ENCODE assay signal across 10 mouse cellular contexts in genomic region chr7:16995345-16995744, GRCm38 (mm10). TPM values are rescaled to one million over a fixed set of nuclear protein-coding genes. Genes with fewer than 3 reads are reported as not detected.
DNase-seq lines count a peak whose midpoint lies in the region; ATAC-seq lines count a peak whose summit lies in the region.
"Had no signal": no experiment of that assay in that cellular context is flagged by ENCODE, and none has a peak within 500 bp of the region (broad histone marks: within the 10 kb centered on the region; RNA-seq: fewer than 3 reads in every experiment).

No protein-coding gene starts in this region.

- H3K4me3 ChIP-seq in kidney, embryonic 15.5 days (replicated peaks), result peak overlapping the region; percentile 65
- peak overlapping the region; percentile 69 for H3K4me3 ChIP-seq in forebrain, embryonic 10.5 days
- peak overlapping the region; percentile 74 for H3K4me3 ChIP-seq in intestine, embryonic 16.5 days (ENCODE audit: low read length)
- H3K4me3 ChIP-seq in midbrain, embryonic 16.5 days (ENCODE audit: low read depth, low read length), result peak overlapping the region; percentile 31; the same call in 1 of the 2 replicates

- WGBS in kidney, embryonic 15.5 days, result 81% methylated on average over 4 of the region's 4 CpGs
- 99% methylated on average over 4 of the region's 4 CpGs for WGBS in forebrain, embryonic 10.5 days
- WGBS in intestine, embryonic 16.5 days, result 79% methylated on average over 4 of the region's 4 CpGs
- 87% methylated on average over 4 of the region's 4 CpGs for WGBS in midbrain, embryonic 16.5 days

- peak overlapping the region; percentile 77 for H3K9ac ChIP-seq in kidney, embryonic 15.5 days
- H3K9ac ChIP-seq in intestine, embryonic 16.5 days (ENCODE audit: low read depth, low read length), result peak overlapping the region; percentile 85
- H3K9ac ChIP-seq in midbrain, embryonic 16.5 days (ENCODE audit: low read depth, low read length), result 0 out of 2 replicates have a peak overlapping the region, but pooled peaks have one; percentile 28

- no peaks in the 10 kb centered on the region for H3K9me3 ChIP-seq in kidney, embryonic 15.5 days (replicated peaks)
- H3K9me3 ChIP-seq in forebrain, embryonic 10.5 days, result no peaks in the 10 kb centered on the region
- H3K9me3 ChIP-seq in intestine, embryonic 16.5 days (ENCODE audit: control insufficient read depth, low read length), result no peaks in the 10 kb centered on the region
- H3K9me3 ChIP-seq in midbrain, embryonic 16.5 days (replicated peaks; ENCODE audit: control insufficient read depth, low read length, poor library complexity, severe bottlenecking), result no peaks in the 10 kb centered on the region

- H3K27me3 ChIP-seq in kidney, embryonic 15.5 days, result no peaks in the 10 kb centered on the region
- no peaks in the 10 kb centered on the region for H3K27me3 ChIP-seq in forebrain, embryonic 10.5 days (ENCODE audit: poor library complexity, severe bottlenecking)
- no peaks in the 10 kb centered on the region for H3K27me3 ChIP-seq in intestine, embryonic 16.5 days (replicated peaks; ENCODE audit: control insufficient read depth, insufficient read depth, low read length)
- no peaks in the 10 kb centered on the region for H3K27me3 ChIP-seq in midbrain, embryonic 16.5 days (ENCODE audit: control insufficient read depth, insufficient read depth, low read depth, low read length)

- intact Hi-C loops in left cerebral cortex, postnatal 10 days (cut with DNase I), result no loop called here

- no peak for ATAC-seq in kidney, embryonic 15.5 days (replicated peaks; ENCODE audit: low FRiP score)
- no peak for ATAC-seq in intestine, embryonic 16.5 days
- ATAC-seq in midbrain, embryonic 16.5 days, result no peak

- no peak for DNase-seq in kidney, postnatal 36 days
- DNase-seq in forebrain, embryonic 10.5 days (ENCODE audit: extremely low spot score, low spot score), result no peak
- DNase-seq in natural killer cell, adult 2 months (ENCODE audit: low spot score in 2 of 2), result no peak
- no peak for DNase-seq in spleen, adult 12 weeks (ENCODE audit: low spot score)
- DNase-seq in left cerebral cortex, postnatal 10 days (ENCODE audit: extremely low spot score in 1 of 2, low spot score in 2 of 2), result no peak
- DNase-seq: kidney, adult 2 months; lung, postnatal 14 days had no signal

- peak overlapping the region; percentile 69 for H3K4me2 ChIP-seq in kidney, embryonic 15.5 days
- peak overlapping the region; percentile 84 for H3K4me2 ChIP-seq in intestine, embryonic 16.5 days (ENCODE audit: low read depth, low read length)
- H3K4me2 ChIP-seq in midbrain, embryonic 16.5 days (ENCODE audit: low read length), result peak overlapping the region; percentile 44; the same call in 1 of the 2 replicates

- peaks cover 63% of the 10 kb centered on the region for H3K4me1 ChIP-seq in kidney, embryonic 15.5 days
- H3K4me1 ChIP-seq in forebrain, embryonic 10.5 days, result peaks cover 74% of the 10 kb centered on the region
- H3K4me1 ChIP-seq in intestine, embryonic 16.5 days (ENCODE audit: control insufficient read depth, insufficient read depth, low read length), result peaks cover 51% of the 10 kb centered on the region
- H3K4me1 ChIP-seq in midbrain, embryonic 16.5 days (ENCODE audit: control insufficient read depth, insufficient read depth, low read length), result peaks cover 18% of the 10 kb centered on the region

- H3K27ac ChIP-seq in kidney, embryonic 15.5 days, result no peak overlapping the region
- H3K27ac ChIP-seq in forebrain, embryonic 10.5 days, result peak overlapping the region; percentile 93
- H3K27ac ChIP-seq in intestine, embryonic 16.5 days (ENCODE audit: low read length), result no peak overlapping the region
- H3K27ac ChIP-seq in midbrain, embryonic 16.5 days (ENCODE audit: low read length), result no peak overlapping the region

- H3K36me3 ChIP-seq in kidney, embryonic 15.5 days, result peaks cover 42% of the 10 kb centered on the region
- peaks cover 52% of the 10 kb centered on the region for H3K36me3 ChIP-seq in forebrain, embryonic 10.5 days (replicated peaks)
- H3K36me3 ChIP-seq in intestine, embryonic 16.5 days (ENCODE audit: control insufficient read depth, insufficient read depth, low read length), result peaks cover 4% of the 10 kb centered on the region
- H3K36me3 ChIP-seq in midbrain, embryonic 16.5 days (ENCODE audit: control insufficient read depth, insufficient read depth, low read length), result no peaks in the 10 kb centered on the region

RNA-seq across cellular contexts. Expression of gene Ccdc8, which starts 2.8 kb away (rescaled TPM):
- 35.7 and 41.2 TPM in 2 replicates for polyA plus RNA-seq in kidney, embryonic 15.5 days (2015; fragmentation: Nextera tagmentation; extraction: Ambion mirVana)
- 7.8 and 8.9 TPM in 2 replicates for polyA plus RNA-seq in forebrain, embryonic 10.5 days (2016; fragmentation: Nextera tagmentation; extraction: Ambion mirVana)
- 32.6 and 35.6 TPM in 2 replicates for polyA plus RNA-seq in intestine, embryonic 16.5 days (2015; fragmentation: Nextera tagmentation; extraction: Ambion mirVana)
- 6.4 and 6.9 TPM in 2 replicates for polyA plus RNA-seq in midbrain, embryonic 16.5 days (2015; fragmentation: Nextera tagmentation; extraction: Ambion mirVana)
- 1 to 10 TPM; 3.0 to 3.3 TPM for total RNA-seq in left cerebral cortex, postnatal 10 days (2021)

RNA-seq across cellular contexts. Expression of gene Gm42372, which starts 12.5 kb away (rescaled TPM):
- 0.23 and 0.31 TPM in 2 replicates for polyA plus RNA-seq in kidney, embryonic 15.5 days (2015; fragmentation: Nextera tagmentation; extraction: Ambion mirVana)
- polyA plus RNA-seq in forebrain, embryonic 10.5 days (2016; fragmentation: Nextera tagmentation; extraction: Ambion mirVana), result 1.2 and 1.4 TPM in 2 replicates
- polyA plus RNA-seq in intestine, embryonic 16.5 days (2015; fragmentation: Nextera tagmentation; extraction: Ambion mirVana), result 0.23 and 0.32 TPM in 2 replicates
- polyA plus RNA-seq in midbrain, embryonic 16.5 days (2015; fragmentation: Nextera tagmentation; extraction: Ambion mirVana), result 7.2 and 7.3 TPM in 2 replicates
- 10 to 100 TPM; 52.6 to 57.6 TPM for total RNA-seq in left cerebral cortex, postnatal 10 days (2021)

RNA-seq across cellular contexts. Expression of gene Ppp5c, which starts 32.4 kb away (rescaled TPM):
- 110 and 115 TPM in 2 replicates for polyA plus RNA-seq in kidney, embryonic 15.5 days (2015; fragmentation: Nextera tagmentation; extraction: Ambion mirVana)
- 149 and 150 TPM in 2 replicates for polyA plus RNA-seq in forebrain, embryonic 10.5 days (2016; fragmentation: Nextera tagmentation; extraction: Ambion mirVana)
- polyA plus RNA-seq in intestine, embryonic 16.5 days (2015; fragmentation: Nextera tagmentation; extraction: Ambion mirVana), result 83.7 and 88.3 TPM in 2 replicates
- polyA plus RNA-seq in midbrain, embryonic 16.5 days (2015; fragmentation: Nextera tagmentation; extraction: Ambion mirVana), result 118 and 127 TPM in 2 replicates
- 100 to 1,000 TPM; 157 to 162 TPM for total RNA-seq in left cerebral cortex, postnatal 10 days (2021)

RNA-seq across cellular contexts. Expression of gene Pnmal1, which starts 35.9 kb away (rescaled TPM):
- 0.58 and 0.90 TPM in 2 replicates for polyA plus RNA-seq in kidney, embryonic 15.5 days (2015; fragmentation: Nextera tagmentation; extraction: Ambion mirVana)
- polyA plus RNA-seq in forebrain, embryonic 10.5 days (2016; fragmentation: Nextera tagmentation; extraction: Ambion mirVana), result 7.3 and 9.3 TPM in 2 replicates
- polyA plus RNA-seq in intestine, embryonic 16.5 days (2015; fragmentation: Nextera tagmentation; extraction: Ambion mirVana), result 2.7 and 2.9 TPM in 2 replicates
- 83.1 and 89.5 TPM in 2 replicates for polyA plus RNA-seq in midbrain, embryonic 16.5 days (2015; fragmentation: Nextera tagmentation; extraction: Ambion mirVana)
- total RNA-seq in left cerebral cortex, postnatal 10 days (2021), result 10 to 100 TPM; 68.6 to 68.8 TPM

RNA-seq across cellular contexts. Expression of gene Pnmal2, which starts 50.9 kb away (rescaled TPM):
- 7.7 and 9.2 TPM in 2 replicates for polyA plus RNA-seq in kidney, embryonic 15.5 days (2015; fragmentation: Nextera tagmentation; extraction: Ambion mirVana)
- 4.3 and 6.8 TPM in 2 replicates for polyA plus RNA-seq in forebrain, embryonic 10.5 days (2016; fragmentation: Nextera tagmentation; extraction: Ambion mirVana)
- 4.9 and 5.4 TPM in 2 replicates for polyA plus RNA-seq in intestine, embryonic 16.5 days (2015; fragmentation: Nextera tagmentation; extraction: Ambion mirVana)
- 186 and 206 TPM in 2 replicates for polyA plus RNA-seq in midbrain, embryonic 16.5 days (2015; fragmentation: Nextera tagmentation; extraction: Ambion mirVana)
- total RNA-seq in left cerebral cortex, postnatal 10 days (2021), result 100 to 1,000 TPM; 210 to 223 TPM

Comparison
In these comparisons a context has a peak if more than half of its experiments do, and no peak if none do; other contexts are left out.
1. H3K9ac ChIP-seq: peak in every context shown above with its lines; median percentile 85 in intestine, embryonic 16.5 days; 77 in kidney, embryonic 15.5 days; 28 in midbrain, embryonic 16.5 days.